Mouse (Mus musculus): ENCODE measurements around the gene Cidec.

Gene Cidec

GRCm38 (mm10) chr6:113442087-113442441 lies 6.5 kb upstream of the Cidec start:
- H3K27me3 ChIP-seq (ENCODE audit: insufficient read depth, low read length), result no peaks in the 10 kb centered on the region
- H3K36me3 ChIP-seq (ENCODE audit: insufficient read depth, low read length), result peaks cover 27% of the 10 kb centered on the region
- TF ChIP-seq NANOG (IDR thresholded peaks at IDR 0.05; ENCODE audit: borderline replicate concordance, low read length) (no peak), POU5F1 (IDR thresholded peaks at IDR 0.05; ENCODE audit: borderline replicate concordance, low read length) (no peak), CTCF (conservative IDR thresholded peaks at IDR 0.05; ENCODE audit: low read length) (no peak)
- no peaks in the 10 kb centered on the region for H3K9me3 ChIP-seq (ENCODE audit: low read length)
- peaks cover 43% of the 10 kb centered on the region for H3K4me1 ChIP-seq (replicated peaks; ENCODE audit: low read depth, low read length)
- peak overlapping the region; percentile 95 for H3K4me3 ChIP-seq (replicated peaks; ENCODE audit: low read length)

- Histone ChIP-seq H3K27me3 (ENCODE audit: insufficient read depth, low read length) (no peaks in the 10 kb centered on the region), H3K4me1 (replicated peaks; ENCODE audit: low read depth, low read length) (peaks cover 36% of the 10 kb centered on the region), H3K9me3 (ENCODE audit: low read length) (no peaks in the 10 kb centered on the region), H3K36me3 (ENCODE audit: insufficient read depth, low read length) (peaks cover 18% of the 10 kb centered on the region), H3K4me3 (replicated peaks; ENCODE audit: low read length) (no peak overlapping the region)
- TF ChIP-seq POU5F1 (IDR thresholded peaks at IDR 0.05; ENCODE audit: borderline replicate concordance, low read length) (no peak), CTCF (conservative IDR thresholded peaks at IDR 0.05; ENCODE audit: low read length) (peak; percentile 94), NANOG (IDR thresholded peaks at IDR 0.05; ENCODE audit: borderline replicate concordance, low read length) (no peak)
Measured at GRCm38 (mm10) chr6:113441147-113441680, 5.7 kb upstream of the Cidec start.

GRCm38 (mm10) chr6:113440686-113441085 lies 5.1 kb upstream of the Cidec start:
- Histone ChIP-seq H3K9me3 (ENCODE audit: low read length) (no peaks in the 10 kb centered on the region), H3K27me3 (ENCODE audit: insufficient read depth, low read length) (peaks cover 2% of the 10 kb centered on the region; the same call in 1 of the 2 replicates), H3K4me1 (replicated peaks; ENCODE audit: low read depth, low read length) (peaks cover 35% of the 10 kb centered on the region), H3K36me3 (ENCODE audit: insufficient read depth, low read length) (peaks cover 13% of the 10 kb centered on the region), H3K4me3 (replicated peaks; ENCODE audit: low read length) (no peak overlapping the region)
- TF ChIP-seq NANOG (IDR thresholded peaks at IDR 0.05; ENCODE audit: borderline replicate concordance, low read length), result no peak
- TF ChIP-seq CTCF (conservative IDR thresholded peaks at IDR 0.05; ENCODE audit: low read length), result no peak

- H3K9me3 ChIP-seq (ENCODE audit: low read length), result no peaks in the 10 kb centered on the region
- H3K4me3 ChIP-seq (replicated peaks; ENCODE audit: low read length), result no peak overlapping the region
- no peak for TF ChIP-seq POU5F1 (IDR thresholded peaks at IDR 0.05; ENCODE audit: borderline replicate concordance, low read length)
- no peak for TF ChIP-seq CTCF (conservative IDR thresholded peaks at IDR 0.05; ENCODE audit: low read length)
- no peak for TF ChIP-seq NANOG (IDR thresholded peaks at IDR 0.05; ENCODE audit: borderline replicate concordance, low read length)
- H3K27me3 ChIP-seq (ENCODE audit: insufficient read depth, low read length), result peaks cover 13% of the 10 kb centered on the region
- H3K36me3 ChIP-seq (ENCODE audit: insufficient read depth, low read length), result no peaks in the 10 kb centered on the region; the same call in 1 of the 2 replicates
- peaks cover 20% of the 10 kb centered on the region for H3K4me1 ChIP-seq (replicated peaks; ENCODE audit: low read depth, low read length)
Measured at GRCm38 (mm10) chr6:113438721-113439430, 3.3 kb upstream of the Cidec start.

GRCm38 (mm10) chr6:113437135-113437534 lies 1.6 kb upstream of the Cidec start:
- Histone ChIP-seq H3K27me3 (ENCODE audit: insufficient read depth, low read length) (peaks cover 13% of the 10 kb centered on the region), H3K4me1 (replicated peaks; ENCODE audit: low read depth, low read length) (peaks cover 18% of the 10 kb centered on the region), H3K4me3 (replicated peaks; ENCODE audit: low read length) (no peak overlapping the region), H3K9me3 (ENCODE audit: low read length) (no peaks in the 10 kb centered on the region), H3K36me3 (ENCODE audit: insufficient read depth, low read length) (no peaks in the 10 kb centered on the region)
- TF ChIP-seq CTCF (conservative IDR thresholded peaks at IDR 0.05; ENCODE audit: low read length) (no peak), POU5F1 (IDR thresholded peaks at IDR 0.05; ENCODE audit: borderline replicate concordance, low read length) (no peak), NANOG (IDR thresholded peaks at IDR 0.05; ENCODE audit: borderline replicate concordance, low read length) (no peak)

- Histone ChIP-seq H3K9me3 (ENCODE audit: low read length) (no peaks in the 10 kb centered on the region), H3K27me3 (ENCODE audit: insufficient read depth, low read length) (peaks cover 16% of the 10 kb centered on the region), H3K36me3 (ENCODE audit: insufficient read depth, low read length) (no peaks in the 10 kb centered on the region), H3K4me1 (replicated peaks; ENCODE audit: low read depth, low read length) (peaks cover 12% of the 10 kb centered on the region), H3K4me3 (replicated peaks; ENCODE audit: low read length) (no peak overlapping the region)
- TF ChIP-seq POU5F1 (IDR thresholded peaks at IDR 0.05; ENCODE audit: borderline replicate concordance, low read length) (no peak), CTCF (conservative IDR thresholded peaks at IDR 0.05; ENCODE audit: low read length) (no peak), NANOG (IDR thresholded peaks at IDR 0.05; ENCODE audit: borderline replicate concordance, low read length) (no peak)
Measured at GRCm38 (mm10) chr6:113434691-113435090, 869 bp downstream of the Cidec start.

GRCm38 (mm10) chr6:113433661-113434060 lies 1.9 kb downstream of the Cidec start:
- Histone ChIP-seq H3K4me3 (replicated peaks; ENCODE audit: low read length) (no peak overlapping the region), H3K4me1 (replicated peaks; ENCODE audit: low read depth, low read length) (peaks cover 9% of the 10 kb centered on the region), H3K27me3 (ENCODE audit: insufficient read depth, low read length) (peaks cover 16% of the 10 kb centered on the region), H3K9me3 (ENCODE audit: low read length) (no peaks in the 10 kb centered on the region), H3K36me3 (ENCODE audit: insufficient read depth, low read length) (no peaks in the 10 kb centered on the region)
- TF ChIP-seq NANOG (IDR thresholded peaks at IDR 0.05; ENCODE audit: borderline replicate concordance, low read length) (no peak), POU5F1 (IDR thresholded peaks at IDR 0.05; ENCODE audit: borderline replicate concordance, low read length) (no peak), CTCF (conservative IDR thresholded peaks at IDR 0.05; ENCODE audit: low read length) (no peak)

GRCm38 (mm10) chr6:113431801-113432200 lies 3.8 kb downstream of the Cidec start:
- H3K9me3 ChIP-seq (ENCODE audit: low read length), result no peaks in the 10 kb centered on the region
- no peaks in the 10 kb centered on the region for H3K36me3 ChIP-seq (ENCODE audit: insufficient read depth, low read length)
- TF ChIP-seq NANOG (IDR thresholded peaks at IDR 0.05; ENCODE audit: borderline replicate concordance, low read length), result no peak
- TF ChIP-seq CTCF (conservative IDR thresholded peaks at IDR 0.05; ENCODE audit: low read length), result no peak
- TF ChIP-seq POU5F1 (IDR thresholded peaks at IDR 0.05; ENCODE audit: borderline replicate concordance, low read length), result no peak
- H3K4me1 ChIP-seq (replicated peaks; ENCODE audit: low read depth, low read length), result peaks cover 21% of the 10 kb centered on the region
- H3K4me3 ChIP-seq (replicated peaks; ENCODE audit: low read length), result no peak overlapping the region
- H3K27me3 ChIP-seq (ENCODE audit: insufficient read depth, low read length), result peaks cover 24% of the 10 kb centered on the region
